Comparison of ENCODE assay signal across 10 mouse cellular contexts in genomic region chr2:140926922-140927321, GRCm38 (mm10).
A peak's percentile ranks its signal among the peaks of the same experiment; 100 is the strongest.
DNase-seq lines count a peak whose midpoint lies in the region; ATAC-seq and TF ChIP-seq lines count a peak whose summit lies in the region.
"Had no signal": no experiment of that assay in that cellular context is flagged by ENCODE, and none has a peak within 500 bp of the region (broad histone marks: within the 10 kb centered on the region; RNA-seq: fewer than 3 reads in every experiment).

No protein-coding gene starts in this region.

- no peak for TF ChIP-seq EP300 in heart, adult 2 months (IDR thresholded peaks at IDR 0.05; ENCODE audit: insufficient read depth, low read depth, low read length)
- no peak for TF ChIP-seq EP300 in MEL (IDR thresholded peaks at IDR 0.05; ENCODE audit: low read depth in 1 of 2, low read length in 2 of 2)
- no peak for TF ChIP-seq EP300 in liver, postnatal 0 days (IDR thresholded peaks at IDR 0.05; ENCODE audit: low read depth)

- no peak for TF ChIP-seq POLR2A in heart, adult 2 months (IDR thresholded peaks at IDR 0.05; ENCODE audit: insufficient read depth, low read depth, low read length)
- TF ChIP-seq POLR2A in MEL (IDR thresholded peaks at IDR 0.05; ENCODE audit: control insufficient read depth in 1 of 2, insufficient read depth in 1 of 2, low read depth in 1 of 2, low read length in 2 of 2, poor library complexity in 1 of 2): no peak

- H3K9me3 ChIP-seq in lung, embryonic 14.5 days (ENCODE audit: low read depth, low read length): no peaks in the 10 kb centered on the region
- no peaks in the 10 kb centered on the region for H3K9me3 ChIP-seq in MEL (replicated peaks; ENCODE audit: insufficient read depth, low read length)
- no peaks in the 10 kb centered on the region for H3K9me3 ChIP-seq in liver, postnatal 0 days (ENCODE audit: low read length)

- intact Hi-C loops in heart, adult 2 months (cut with DNase I): no loop called here

- no peak overlapping the region for H3K4me2 ChIP-seq in lung, embryonic 14.5 days
- H3K4me2 ChIP-seq in liver, postnatal 0 days (ENCODE audit: low read depth, low read length): no peak overlapping the region

- no peak for ATAC-seq in lung, embryonic 14.5 days (ENCODE audit: insufficient read depth)
- no peak for ATAC-seq in liver, postnatal 0 days

- no peaks in the 10 kb centered on the region for H3K27me3 ChIP-seq in heart, adult 2 months (ENCODE audit: control insufficient read depth, insufficient read depth, low read length)
- no peaks in the 10 kb centered on the region for H3K27me3 ChIP-seq in lung, embryonic 14.5 days (ENCODE audit: insufficient read depth, low read length)
- H3K27me3 ChIP-seq in MEL (ENCODE audit: control insufficient read depth in 1 of 2, insufficient read depth in 2 of 2, low read length in 2 of 2): no peaks in the 10 kb centered on the region
- H3K27me3 ChIP-seq in liver, postnatal 0 days (ENCODE audit: insufficient read depth, low read length): no peaks in the 10 kb centered on the region

- no peak for DNase-seq in heart, adult 2 months
- DNase-seq in heart, adult 8-10 months (ENCODE audit: low spot score): no peak
- DNase-seq in lung, embryonic 14.5 days: peak; percentile 20
- DNase-seq in lung, postnatal 10 days: no peak
- DNase-seq in MEL (ENCODE audit: low read depth, low spot score) (peak; percentile 36), MN1 (ENCODE audit: low spot score) (no peak)
- peak; percentile 25 for DNase-seq in liver, postnatal 0 days
- DNase-seq in frontal cortex, adult 2 months (ENCODE audit: extremely low spot score in 1 of 2, low spot score in 1 of 2): no peak
- DNase-seq: lung, adult 18-20 months had no signal

- no peak overlapping the region for H3K27ac ChIP-seq in heart, adult 2 months
- no peak overlapping the region for H3K27ac ChIP-seq in lung, embryonic 14.5 days (ENCODE audit: low read depth)
- H3K27ac ChIP-seq in MEL (ENCODE audit: control insufficient read depth, low read depth, low read length): no peak overlapping the region
- no peak overlapping the region for H3K27ac ChIP-seq in liver, postnatal 0 days (ENCODE audit: low read depth)

- TF ChIP-seq RAD21 in MEL (IDR thresholded peaks at IDR 0.05; ENCODE audit: low read depth, low read length): no peak

- no peaks in the 10 kb centered on the region for H3K79me2 ChIP-seq in heart, adult 2 months (replicated peaks; ENCODE audit: control insufficient read depth, insufficient read depth, low read length)
- H3K79me2 ChIP-seq in MEL (ENCODE audit: control insufficient read depth, insufficient read depth, low read length, poor library complexity): no peaks in the 10 kb centered on the region

- no peaks in the 10 kb centered on the region for H3K36me3 ChIP-seq in heart, adult 2 months (ENCODE audit: control insufficient read depth, insufficient read depth, low read length)
- H3K36me3 ChIP-seq in lung, embryonic 14.5 days (ENCODE audit: insufficient read depth): no peaks in the 10 kb centered on the region
- H3K36me3 ChIP-seq in MEL (ENCODE audit: control insufficient read depth in 1 of 2, insufficient read depth in 2 of 2, low read length in 2 of 2): no peaks in the 10 kb centered on the region
- no peaks in the 10 kb centered on the region for H3K36me3 ChIP-seq in liver, postnatal 0 days (replicated peaks; ENCODE audit: insufficient read depth, low read length)

- no peak overlapping the region for H3K9ac ChIP-seq in heart, adult 2 months (ENCODE audit: low read depth, low read length)
- no peak overlapping the region for H3K9ac ChIP-seq in lung, embryonic 14.5 days
- H3K9ac ChIP-seq in MEL (ENCODE audit: control insufficient read depth, low read depth, low read length, poor library complexity, severe bottlenecking): no peak overlapping the region
- H3K9ac ChIP-seq in liver, postnatal 0 days (replicated peaks): no peak overlapping the region

- H3K4me1 ChIP-seq in heart, adult 2 months (ENCODE audit: control insufficient read depth, insufficient read depth, low read length): no peaks in the 10 kb centered on the region
- no peaks in the 10 kb centered on the region for H3K4me1 ChIP-seq in lung, embryonic 14.5 days (ENCODE audit: insufficient read depth)
- H3K4me1 ChIP-seq in MEL (ENCODE audit: control insufficient read depth in 1 of 2, insufficient read depth in 2 of 2, low read length in 2 of 2): no peaks in the 10 kb centered on the region
- H3K4me1 ChIP-seq in liver, postnatal 0 days (ENCODE audit: insufficient read depth): no peaks in the 10 kb centered on the region

- H3K4me3 ChIP-seq in heart, adult 2 months: no peak overlapping the region
- H3K4me3 ChIP-seq in lung, embryonic 14.5 days (ENCODE audit: low read depth, low read length): no peak overlapping the region
- H3K4me3 ChIP-seq in MEL (ENCODE audit: control insufficient read depth in 1 of 2, insufficient read depth in 1 of 2, low read depth in 2 of 2, low read length in 2 of 2): no peak overlapping the region
- H3K4me3 ChIP-seq in liver, postnatal 0 days (ENCODE audit: low read depth, low read length): no peak overlapping the region
- H3K4me3 ChIP-seq: erythroblast, embryonic 14.5 days had no signal

- TF ChIP-seq CTCF in heart, adult 2 months (IDR thresholded peaks at IDR 0.05): peak; percentile 51
- TF ChIP-seq CTCF in lung, embryonic 14.5 days (IDR thresholded peaks at IDR 0.05; ENCODE audit: low read depth): peak; percentile 56
- peak; percentile 8 to 32 (median 18); a peak in 2 of 6 replicates for TF ChIP-seq CTCF in MEL (IDR thresholded peaks at IDR 0.05 in 2 of 3, conservative IDR thresholded peaks at IDR 0.05 in 1 of 3; ENCODE audit: control insufficient read depth in 1 of 3, insufficient read depth in 1 of 3, low read depth in 2 of 3, low read length in 3 of 3, poor library complexity in 1 of 3, severe bottlenecking in 1 of 3)
- TF ChIP-seq CTCF in liver, postnatal 0 days (IDR thresholded peaks at IDR 0.05; ENCODE audit: low read depth): peak; percentile 58

TF ChIP-seq in MEL, 35 proteins besides CTCF, POLR2A, EP300 and RAD21:
- TF ChIP-seq GABPA (IDR thresholded peaks at IDR 0.05; ENCODE audit: low read depth, low read length) (no peak), MAFK (IDR thresholded peaks at IDR 0.05; ENCODE audit: borderline replicate concordance, low read depth, low read length) (no peak), NELFE (IDR thresholded peaks at IDR 0.05; ENCODE audit: low read depth, low read length) (no peak), POLR2AphosphoS5 (IDR thresholded peaks at IDR 0.05; ENCODE audit: borderline replicate concordance, low read depth, low read length) (no peak), KAT2A (conservative IDR thresholded peaks at IDR 0.05; ENCODE audit: low read depth, low read length) (no peak), GATA1 (IDR thresholded peaks at IDR 0.05; ENCODE audit: low read depth, low read length) (no peak), JUND (IDR thresholded peaks at IDR 0.05; ENCODE audit: low read depth, low read length) (no peak), BHLHE40 (IDR thresholded peaks at IDR 0.05; ENCODE audit: borderline replicate concordance, low read depth, low read length) (no peak), SMC3 (IDR thresholded peaks at IDR 0.05; ENCODE audit: low read depth, low read length) (no peak), ZMIZ1 (IDR thresholded peaks at IDR 0.05; ENCODE audit: low read depth, low read length) (no peak), SIN3A (IDR thresholded peaks at IDR 0.05; ENCODE audit: low read length) (no peak), ZKSCAN1 (IDR thresholded peaks at IDR 0.05; ENCODE audit: low read depth, low read length) (no peak), ELF1 (IDR thresholded peaks at IDR 0.05; ENCODE audit: low read depth, low read length) (no peak), MYC (IDR thresholded peaks at IDR 0.05; ENCODE audit: low read depth, low read length) (no peak), MAX (IDR thresholded peaks at IDR 0.05; ENCODE audit: low read length) (no peak), ZC3H11A (IDR thresholded peaks at IDR 0.05; ENCODE audit: low read depth, low read length) (no peak), UBTF (IDR thresholded peaks at IDR 0.05; ENCODE audit: borderline replicate concordance, insufficient read depth, low read depth, low read length) (no peak)

Comparison
In these comparisons a context has a peak if more than half of its experiments do, and no peak if none do; other contexts are left out.
1. DNase-seq: peak in lung, embryonic 14.5 days (single experiment), MEL (single experiment) and liver, postnatal 0 days (single experiment); none in heart, adult 2 months (0 of 2), heart, adult 8-10 months (single experiment), lung, postnatal 10 days (single experiment), MN1 (single experiment) and frontal cortex, adult 2 months (0 of 2).
2. Peak in every context shown above with its lines, with median percentiles within 50 percentile points of each other: CTCF ChIP-seq.